Mouse (Mus musculus) E14TG2a.4 (cell line): ENCODE measurements around the gene Ppm1j.

Experiments
- CTCF ChIP-seq: conservative IDR thresholded peaks from 2 replicates; pipeline ENCODE4 v1.5.1; 2014; ENCODE audit warnings: low read length
- NANOG ChIP-seq: IDR thresholded peaks from 2 replicates; pipeline ENCODE4 v1.6.1; 2014; ENCODE audit warnings: borderline replicate concordance, low read length, mixed read lengths
- POU5F1 ChIP-seq: IDR thresholded peaks from 2 replicates; pipeline ENCODE4 v1.6.1; 2014; ENCODE audit warnings: low read length, borderline replicate concordance

DNA sequence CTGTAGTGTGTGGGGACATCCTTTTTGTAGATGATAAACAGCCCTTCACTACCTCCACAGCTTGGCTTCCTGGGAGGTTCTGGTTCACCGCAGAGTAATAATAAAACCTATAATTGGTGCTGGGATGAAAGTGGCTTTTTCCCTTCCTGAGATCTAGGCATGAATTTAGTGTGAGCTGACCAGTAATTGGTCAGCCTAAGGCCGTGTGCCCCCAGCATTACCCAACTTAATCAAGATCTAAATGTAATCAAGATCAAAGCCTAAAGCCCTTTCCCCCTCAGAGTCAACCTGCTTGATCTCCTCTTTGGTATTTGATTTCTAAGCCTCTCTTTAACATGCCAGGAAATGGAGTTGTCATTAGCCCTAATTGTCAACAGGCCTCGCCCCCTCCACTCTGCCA lies 47.9 kb upstream of the Ppm1j start:
- TF ChIP-seq CTCF, result no peak
- TF ChIP-seq POU5F1, result no peak
- no peak for TF ChIP-seq NANOG
